In the genomic region with DNA sequence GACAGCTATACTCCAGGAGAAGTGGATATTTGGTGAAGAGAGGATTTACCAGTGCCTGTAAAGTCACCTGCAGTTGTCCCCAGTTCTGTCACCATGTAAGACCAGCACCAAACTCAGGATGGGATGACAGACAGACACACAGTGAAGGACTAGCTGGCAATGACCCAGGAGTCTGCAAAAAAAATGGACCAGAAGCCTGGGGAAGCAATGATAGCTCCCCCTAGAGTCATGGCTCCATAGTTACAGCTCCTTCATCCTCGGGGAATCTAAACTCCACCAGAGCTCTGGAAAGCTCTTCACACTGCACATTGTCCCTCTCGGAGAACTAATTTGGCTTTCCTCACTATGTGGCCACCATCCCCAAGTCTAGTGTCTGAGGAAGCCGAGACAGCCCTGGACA, we compare ENCODE assay signal across 15 mouse cellular contexts. TPM values are rescaled to one million over a fixed set of nuclear protein-coding genes. Genes with fewer than 3 reads are reported as not detected.
DNase-seq lines count a peak whose midpoint lies in the region; ATAC-seq and TF ChIP-seq lines count a peak whose summit lies in the region.
"Had no signal": no experiment of that assay in that cellular context is flagged by ENCODE, and none has a peak within 500 bp of the region (broad histone marks: within the 10 kb centered on the region; RNA-seq: fewer than 3 reads in every experiment).

No protein-coding gene starts in this region.

- TF ChIP-seq CTCF in forebrain, postnatal 0 days (IDR thresholded peaks at IDR 0.05; ENCODE audit: low read depth) = peak; percentile 38
- no peak for TF ChIP-seq CTCF in lung, embryonic 14.5 days (IDR thresholded peaks at IDR 0.05; ENCODE audit: low read depth)
- TF ChIP-seq CTCF in lung, adult 2 months (IDR thresholded peaks at IDR 0.05; ENCODE audit: insufficient read depth, low read length) = no peak

- ATAC-seq in forebrain, postnatal 0 days = no peak
- ATAC-seq in forebrain, embryonic 16.5 days = no peak
- no peak for ATAC-seq in lung, embryonic 14.5 days (ENCODE audit: insufficient read depth)
- no peak for ATAC-seq in neural tube, embryonic 15.5 days (ENCODE audit: low FRiP score)

- TF ChIP-seq POLR2A in lung, adult 2 months (IDR thresholded peaks at IDR 0.05; ENCODE audit: borderline replicate concordance, extremely low read depth, low read depth, low read length) = no peak

- no peak overlapping the region for H3K9ac ChIP-seq in forebrain, postnatal 0 days
- H3K9ac ChIP-seq in forebrain, embryonic 16.5 days (replicated peaks; ENCODE audit: low read depth, low read length) = no peak overlapping the region
- H3K9ac ChIP-seq in lung, embryonic 14.5 days = no peak overlapping the region
- no peak overlapping the region for H3K9ac ChIP-seq in neural tube, embryonic 15.5 days (replicated peaks)

- H3K27ac ChIP-seq in forebrain, postnatal 0 days (ENCODE audit: low read depth, low read length) = no peak overlapping the region
- H3K27ac ChIP-seq in forebrain, embryonic 16.5 days (ENCODE audit: low read length) = no peak overlapping the region
- no peak overlapping the region for H3K27ac ChIP-seq in lung, embryonic 14.5 days (ENCODE audit: low read depth)
- H3K27ac ChIP-seq in neural tube, embryonic 15.5 days (replicated peaks) = no peak overlapping the region

- H3K36me3 ChIP-seq in forebrain, postnatal 0 days (ENCODE audit: insufficient read depth) = no peaks in the 10 kb centered on the region
- H3K36me3 ChIP-seq in forebrain, embryonic 16.5 days (ENCODE audit: control insufficient read depth, insufficient read depth) = no peaks in the 10 kb centered on the region
- H3K36me3 ChIP-seq in lung, embryonic 14.5 days (ENCODE audit: insufficient read depth) = no peaks in the 10 kb centered on the region
- H3K36me3 ChIP-seq in neural tube, embryonic 15.5 days = no peaks in the 10 kb centered on the region

- DNase-seq in forebrain, postnatal 0 days = no peak
- DNase-seq in lung, embryonic 14.5 days = peak; percentile 6
- DNase-seq in lung, adult 2 months = no peak
- peak; percentile 12 for DNase-seq in NIH3T3 (ENCODE audit: low read depth)
- DNase-seq in right cerebral cortex, adult 2 months (ENCODE audit: low spot score in 2 of 2) = no peak
- DNase-seq in urinary bladder, postnatal 4 days (ENCODE audit: low spot score in 2 of 2) = no peak
- DNase-seq: heart, adult 18-20 months; heart, postnatal 14 days; kidney, postnatal 10 days; right cerebral cortex, postnatal 4 days had no signal

- WGBS in forebrain, postnatal 0 days = 48% methylated on average over 3 of the region's 3 CpGs
- 49% methylated on average over 3 of the region's 3 CpGs for WGBS in forebrain, embryonic 16.5 days
- WGBS in lung, embryonic 14.5 days = 49% methylated on average over 3 of the region's 3 CpGs
- WGBS in lung, adult 2 months = 53% methylated on average over 3 of the region's 3 CpGs
- 63% methylated on average over 3 of the region's 3 CpGs for WGBS in neural tube, embryonic 15.5 days

- no peaks in the 10 kb centered on the region; the same call in 1 of the 2 replicates for H3K27me3 ChIP-seq in forebrain, postnatal 0 days (ENCODE audit: insufficient read depth, low read length)
- peaks cover 2% of the 10 kb centered on the region; the same call in 1 of the 2 replicates for H3K27me3 ChIP-seq in forebrain, embryonic 16.5 days (replicated peaks; ENCODE audit: control insufficient read depth, insufficient read depth, low read length)
- peaks cover 17% of the 10 kb centered on the region; the same call in 1 of the 2 replicates for H3K27me3 ChIP-seq in lung, embryonic 14.5 days (ENCODE audit: insufficient read depth, low read length)
- H3K27me3 ChIP-seq in neural tube, embryonic 15.5 days (replicated peaks) = peaks cover 17% of the 10 kb centered on the region

- H3K4me2 ChIP-seq in forebrain, postnatal 0 days (ENCODE audit: low read depth) = no peak overlapping the region
- no peak overlapping the region for H3K4me2 ChIP-seq in forebrain, embryonic 16.5 days (ENCODE audit: low read length)
- H3K4me2 ChIP-seq in lung, embryonic 14.5 days = no peak overlapping the region
- H3K4me2 ChIP-seq in neural tube, embryonic 15.5 days = peak overlapping the region; percentile 71
- H3K4me2 ChIP-seq: liver, embryonic 11.5 days had no signal

- no peaks in the 10 kb centered on the region for H3K9me3 ChIP-seq in forebrain, postnatal 0 days (ENCODE audit: low read length)
- no peaks in the 10 kb centered on the region for H3K9me3 ChIP-seq in forebrain, embryonic 16.5 days (ENCODE audit: control insufficient read depth, low read length)
- H3K9me3 ChIP-seq in lung, embryonic 14.5 days (ENCODE audit: low read depth, low read length) = no peaks in the 10 kb centered on the region
- no peaks in the 10 kb centered on the region for H3K9me3 ChIP-seq in neural tube, embryonic 15.5 days (replicated peaks)

- H3K4me1 ChIP-seq in forebrain, postnatal 0 days (ENCODE audit: insufficient read depth) = peaks cover 9% of the 10 kb centered on the region
- peaks cover 13% of the 10 kb centered on the region for H3K4me1 ChIP-seq in forebrain, embryonic 16.5 days (replicated peaks; ENCODE audit: control insufficient read depth, insufficient read depth, low read length)
- no peaks in the 10 kb centered on the region for H3K4me1 ChIP-seq in lung, embryonic 14.5 days (ENCODE audit: insufficient read depth)
- no peaks in the 10 kb centered on the region for H3K4me1 ChIP-seq in lung, adult 2 months (ENCODE audit: control insufficient read depth, insufficient read depth, low read length)
- peaks cover 16% of the 10 kb centered on the region for H3K4me1 ChIP-seq in neural tube, embryonic 15.5 days

- no peak overlapping the region for H3K4me3 ChIP-seq in forebrain, postnatal 0 days (ENCODE audit: low read depth, low read length)
- H3K4me3 ChIP-seq in forebrain, embryonic 16.5 days (replicated peaks; ENCODE audit: low read length) = no peak overlapping the region
- no peak overlapping the region for H3K4me3 ChIP-seq in lung, embryonic 14.5 days (ENCODE audit: low read depth, low read length)
- no peak overlapping the region for H3K4me3 ChIP-seq in lung, adult 2 months (replicated peaks; ENCODE audit: extremely low read depth, low read depth, low read length)
- H3K4me3 ChIP-seq in neural tube, embryonic 15.5 days (replicated peaks) = no peak overlapping the region

RNA-seq across cellular contexts. Expression of gene Cacng5, which starts 1.5 kb away (rescaled TPM):
- 10.3 and 14.4 TPM in 2 replicates for total RNA-seq in forebrain, postnatal 0 days (2014; rRNA removed)
- polyA plus RNA-seq in forebrain, postnatal 0 days (2015; fragmentation: Nextera tagmentation; extraction: Ambion mirVana) = 8.8 and 12.1 TPM in 2 replicates
- polyA plus RNA-seq in forebrain, embryonic 16.5 days (2015; fragmentation: Nextera tagmentation; extraction: Ambion mirVana) = 8.0 and 9.0 TPM in 2 replicates
- polyA plus RNA-seq in lung, embryonic 14.5 days (2014; fragmentation: Nextera tagmentation; extraction: Ambion mirVana) = 0.16 TPM in 1 of 2 replicates, not detected in the other
- polyA plus RNA-seq in lung, adult 2 months (2012; rRNA removed) = 0.02 and 0.07 TPM in 2 replicates
- polyA plus RNA-seq in neural tube, embryonic 15.5 days (2015; fragmentation: Nextera tagmentation; extraction: Ambion mirVana) = 10.8 and 12.6 TPM in 2 replicates
- total RNA-seq: heart, adult 18-20 months; megakaryocyte, adult 5-6 weeks; neutrophil, adult 5-6 weeks had no signal

Comparison
In these comparisons a context has a peak if more than half of its experiments do, and no peak if none do; other contexts are left out.
1. DNase-seq: peak in lung, embryonic 14.5 days (single experiment) and NIH3T3 (single experiment); none in forebrain, postnatal 0 days (single experiment), lung, adult 2 months (single experiment), right cerebral cortex, adult 2 months (0 of 2) and urinary bladder, postnatal 4 days (0 of 2).